Mouse (Mus musculus) G1E (cell line): Measurements from ENCODE around the gene Olfr1214. TPM values are rescaled to one million over a fixed set of nuclear protein-coding genes. Genes with fewer than 3 reads are reported as not detected.

Experiments
- ATAC-seq: 2 replicates; pipeline ENCODE4 v1.8.0; 2016; ENCODE audit warnings: mild to moderate bottlenecking; ENCODE audit not compliant: insufficient number of reproducible peaks, poor library complexity, low FRiP score, severe bottlenecking; ENCODE audit errors: extremely low read depth
- DNase-seq: peaks from one replicate; pipeline ENCODE4 v3.0.0; 2012; ENCODE audit warnings: low spot score
- H3K27me3 ChIP-seq: 2 replicates; pipeline ENCODE4 v1.6.1; 2012; ENCODE audit warnings: mild to moderate bottlenecking, low read length, inconsistent platforms; ENCODE audit not compliant: insufficient read depth
- H3K36me3 ChIP-seq: replicated peaks from 2 replicates; pipeline ENCODE3; 2012; ENCODE audit warnings: mild to moderate bottlenecking, inconsistent platforms
- H3K4me1 ChIP-seq: 2 replicates; pipeline ENCODE4 v1.6.1; 2012; ENCODE audit warnings: low read depth, low read length, inconsistent platforms, mixed read lengths; ENCODE audit not compliant: insufficient read depth
- H3K4me3 ChIP-seq: 2 replicates; pipeline ENCODE4 v1.5.1; 2012; ENCODE audit warnings: low read depth, mild to moderate bottlenecking, inconsistent platforms, low read length, moderate library complexity, mixed read lengths
- H3K9me3 ChIP-seq: replicated peaks from 2 replicates; pipeline ENCODE4 v1.6.1; 2012; ENCODE audit warnings: inconsistent platforms
- CTCF ChIP-seq: IDR thresholded peaks from 2 replicates; pipeline ENCODE4 v1.5.1; 2012; ENCODE audit warnings: low read depth, low read length, inconsistent platforms, mixed read lengths
- GATA1 ChIP-seq: IDR thresholded peaks from 2 replicates; pipeline ENCODE4 v1.6.1; 2012; ENCODE audit warnings: borderline replicate concordance, low read length, inconsistent platforms, mixed read lengths
- GATA2 ChIP-seq: IDR thresholded peaks from 2 replicates; pipeline ENCODE4 v1.6.1; 2012; ENCODE audit warnings: low read depth, low read length, inconsistent platforms, borderline replicate concordance
- POLR2AphosphoS5 ChIP-seq: IDR thresholded peaks from 2 replicates; pipeline ENCODE4 v1.6.1; 2012; ENCODE audit warnings: low read depth, low read length, inconsistent platforms; ENCODE audit not compliant: insufficient replicate concordance
- TAL1 ChIP-seq: conservative IDR thresholded peaks from 2 replicates; pipeline ENCODE4 v1.6.1; 2012; ENCODE audit warnings: low read depth, low read length, inconsistent platforms, mixed read lengths
- polyA plus RNA-seq: library from polyadenylated mRNA; stranded (reverse); fragments of >175 nt; gene quantifications from 2 replicates; pipeline ENCODE4 v1.2.3, GENCODE M21; 2012
- total RNA-seq, 2 experiments: library from RNA; stranded (forward) in 1 of 2; stranded (reverse) in 1 of 2; fragments of 200-1000 nt in 1 of 2; fragments of >200 nt in 1 of 2; fragmentation: Nextera tagmentation in 1 of 2; gene quantifications; 2 replicates each; pipeline ENCODE4 v1.2.3; 2014 to 2017

The Olfr1214 gene
- total and polyA plus RNA-seq, 3 experiments = 0.16 TPM; not detected in 2

GRCm38 (mm10) chr2:88953669-88954068, 38.8 kb downstream of the Olfr1214 start, which contains the start of gene Olfr1212:
Olfr1212 (plus strand) TSS chr2:88953969.
- ATAC-seq = no peak

GRCm38 (mm10) chr2:88938011-88938410, 54.4 kb downstream of the Olfr1214 start, which contains the start of gene Olfr1211:
Olfr1211 (minus strand) TSS chr2:88938111.
- H3K36me3 ChIP-seq = no peaks in the 10 kb centered on the region
- DNase-seq (no peak), ATAC-seq (no peak)
- no peak within 1 kb of the TSS for H3K4me3 ChIP-seq
- H3K27me3 ChIP-seq = no peaks in the 10 kb centered on the region
- H3K9me3 ChIP-seq = no peaks in the 10 kb centered on the region; the same call in 1 of the 2 replicates
- TF ChIP-seq TAL1 (no peak), CTCF (no peak), POLR2AphosphoS5 (no peak), GATA1 (no peak), GATA2 (no peak)
- no peaks in the 10 kb centered on the region for H3K4me1 ChIP-seq

More at GRCm38 (mm10) chr2:88953669-88954068, 38.8 kb downstream of the Olfr1214 start, which contains the start of gene Olfr1212:
- TF ChIP-seq GATA1 (no peak), CTCF (no peak), TAL1 (no peak), GATA2 (no peak), POLR2AphosphoS5 (no peak)
- Histone ChIP-seq H3K9me3 (no peaks in the 10 kb centered on the region), H3K36me3 (no peaks in the 10 kb centered on the region), H3K27me3 (no peaks in the 10 kb centered on the region), H3K4me1 (no peaks in the 10 kb centered on the region), H3K4me3 (no peak within 1 kb of the TSS)
- no peak for DNase-seq

Other genes starting within 250 kb of the Olfr1214 start
Only the 20 nearest of the 25 such genes appear.
- gene Olfr1202, start 178.2 kb downstream of the Olfr1214 start, total RNA-seq (2014; fragmentation: Nextera tagmentation) = not detected in 2 replicates
- gene Olfr1202, start 178.2 kb downstream of the Olfr1214 start, total RNA-seq (2017) = 0.06 and 0.11 TPM in 2 replicates
- not detected in 2 replicates for gene Olfr1202, start 178.2 kb downstream of the Olfr1214 start, polyA plus RNA-seq
- not detected in 2 replicates for gene Olfr1205, start 162.9 kb downstream of the Olfr1214 start, total RNA-seq (2014; fragmentation: Nextera tagmentation)
- 0.05 TPM in 1 of 2 replicates, not detected in the other for gene Olfr1205, start 162.9 kb downstream of the Olfr1214 start, total RNA-seq (2017)
- not detected in 2 replicates for gene Olfr1205, start 162.9 kb downstream of the Olfr1214 start, polyA plus RNA-seq
- gene Olfr1204, start 143.4 kb downstream of the Olfr1214 start, total RNA-seq (2014; fragmentation: Nextera tagmentation) = not detected in 2 replicates
- 0.06 and 0.11 TPM in 2 replicates for gene Olfr1204, start 143.4 kb downstream of the Olfr1214 start, total RNA-seq (2017)
- not detected in 2 replicates for gene Olfr1204, start 143.4 kb downstream of the Olfr1214 start, polyA plus RNA-seq
- not detected in 2 replicates for gene Olfr1206, start 129.4 kb downstream of the Olfr1214 start, total RNA-seq (2014; fragmentation: Nextera tagmentation)
- 0.16 TPM in 1 of 2 replicates, not detected in the other for gene Olfr1206, start 129.4 kb downstream of the Olfr1214 start, total RNA-seq (2017)
- not detected in 2 replicates for gene Olfr1206, start 129.4 kb downstream of the Olfr1214 start, polyA plus RNA-seq
- not detected in 2 replicates for gene Olfr1208, start 90.3 kb downstream of the Olfr1214 start, total RNA-seq (2014; fragmentation: Nextera tagmentation)
- 0.11 and 0.17 TPM in 2 replicates for gene Olfr1208, start 90.3 kb downstream of the Olfr1214 start, total RNA-seq (2017)
- gene Olfr1208, start 90.3 kb downstream of the Olfr1214 start, polyA plus RNA-seq = not detected in 2 replicates
- gene Olfr1209, start 77.5 kb downstream of the Olfr1214 start, total RNA-seq (2014; fragmentation: Nextera tagmentation) = not detected in 2 replicates
- gene Olfr1209, start 77.5 kb downstream of the Olfr1214 start, total RNA-seq (2017) = 0.05 TPM in 1 of 2 replicates, not detected in the other
- gene Olfr1209, start 77.5 kb downstream of the Olfr1214 start, polyA plus RNA-seq = 0.07 TPM in 1 of 2 replicates, not detected in the other
- not detected in 2 replicates for gene Olfr1211, start 54.5 kb downstream of the Olfr1214 start, total RNA-seq (2014; fragmentation: Nextera tagmentation)
- 0.05 TPM in 1 of 2 replicates, not detected in the other for gene Olfr1211, start 54.5 kb downstream of the Olfr1214 start, total RNA-seq (2017)
- not detected in 2 replicates for gene Olfr1211, start 54.5 kb downstream of the Olfr1214 start, polyA plus RNA-seq
- not detected in 2 replicates for gene Olfr1212, start 38.7 kb downstream of the Olfr1214 start, total RNA-seq (2014; fragmentation: Nextera tagmentation)
- 0.06 and 0.55 TPM in 2 replicates for gene Olfr1212, start 38.7 kb downstream of the Olfr1214 start, total RNA-seq (2017)
- gene Olfr1212, start 38.7 kb downstream of the Olfr1214 start, polyA plus RNA-seq = not detected in 2 replicates
- not detected in 2 replicates for gene Gm13762, start 12.4 kb downstream of the Olfr1214 start, total RNA-seq (2014; fragmentation: Nextera tagmentation)
- 0.17 TPM in 1 of 2 replicates, not detected in the other for gene Gm13762, start 12.4 kb downstream of the Olfr1214 start, total RNA-seq (2017)
- gene Gm13762, start 12.4 kb downstream of the Olfr1214 start, polyA plus RNA-seq = not detected in 2 replicates
- not detected in 2 replicates for gene Olfr1215, start 14.3 kb upstream of the Olfr1214 start, total RNA-seq (2014; fragmentation: Nextera tagmentation)
- gene Olfr1215, start 14.3 kb upstream of the Olfr1214 start, total RNA-seq (2017) = not detected in 2 replicates
- gene Olfr1215, start 14.3 kb upstream of the Olfr1214 start, polyA plus RNA-seq = not detected in 2 replicates
- gene Olfr1216, start 25.7 kb upstream of the Olfr1214 start, total RNA-seq (2014; fragmentation: Nextera tagmentation) = not detected in 2 replicates
- gene Olfr1216, start 25.7 kb upstream of the Olfr1214 start, total RNA-seq (2017) = 0.06 TPM in 1 of 2 replicates, not detected in the other
- gene Olfr1216, start 25.7 kb upstream of the Olfr1214 start, polyA plus RNA-seq = not detected in 2 replicates
- not detected in 2 replicates for gene Olfr1217, start 39.4 kb upstream of the Olfr1214 start, total RNA-seq (2014; fragmentation: Nextera tagmentation)
- 0.12 and 0.16 TPM in 2 replicates for gene Olfr1217, start 39.4 kb upstream of the Olfr1214 start, total RNA-seq (2017)
- not detected in 2 replicates for gene Olfr1217, start 39.4 kb upstream of the Olfr1214 start, polyA plus RNA-seq
- not detected in 2 replicates for gene Olfr1218, start 68.5 kb upstream of the Olfr1214 start, total RNA-seq (2014; fragmentation: Nextera tagmentation)
- 0.23 and 0.27 TPM in 2 replicates for gene Olfr1218, start 68.5 kb upstream of the Olfr1214 start, total RNA-seq (2017)
- gene Olfr1218, start 68.5 kb upstream of the Olfr1214 start, polyA plus RNA-seq = not detected in 2 replicates
- gene Olfr1219, start 90.9 kb upstream of the Olfr1214 start, total RNA-seq (2014; fragmentation: Nextera tagmentation) = not detected in 2 replicates
- 0.22 TPM in 1 of 2 replicates, not detected in the other for gene Olfr1219, start 90.9 kb upstream of the Olfr1214 start, total RNA-seq (2017)
- not detected in 2 replicates for gene Olfr1219, start 90.9 kb upstream of the Olfr1214 start, polyA plus RNA-seq
- 0.15 TPM in 1 of 2 replicates, not detected in the other for gene Olfr1220, start 114.2 kb upstream of the Olfr1214 start, total RNA-seq (2014; fragmentation: Nextera tagmentation)
- 0.05 and 0.12 TPM in 2 replicates for gene Olfr1220, start 114.2 kb upstream of the Olfr1214 start, total RNA-seq (2017)
- gene Olfr1220, start 114.2 kb upstream of the Olfr1214 start, polyA plus RNA-seq = not detected in 2 replicates
- gene Olfr1221, start 124.6 kb upstream of the Olfr1214 start, total RNA-seq (2014; fragmentation: Nextera tagmentation) = not detected in 2 replicates
- gene Olfr1221, start 124.6 kb upstream of the Olfr1214 start, total RNA-seq (2017) = 0.06 and 0.11 TPM in 2 replicates
- gene Olfr1221, start 124.6 kb upstream of the Olfr1214 start, polyA plus RNA-seq = not detected in 2 replicates
- not detected in 2 replicates for gene Olfr1222, start 140.4 kb upstream of the Olfr1214 start, total RNA-seq (2014; fragmentation: Nextera tagmentation)
- 0.16 and 0.29 TPM in 2 replicates for gene Olfr1222, start 140.4 kb upstream of the Olfr1214 start, total RNA-seq (2017)
- not detected in 2 replicates for gene Olfr1222, start 140.4 kb upstream of the Olfr1214 start, polyA plus RNA-seq
- gene Olfr1223, start 158.9 kb upstream of the Olfr1214 start, total RNA-seq (2014; fragmentation: Nextera tagmentation) = not detected in 2 replicates
- gene Olfr1223, start 158.9 kb upstream of the Olfr1214 start, total RNA-seq (2017) = 0.06 TPM in 1 of 2 replicates, not detected in the other
- not detected in 2 replicates for gene Olfr1223, start 158.9 kb upstream of the Olfr1214 start, polyA plus RNA-seq
- gene Olfr1224-ps1, start 171.4 kb upstream of the Olfr1214 start, total RNA-seq (2014; fragmentation: Nextera tagmentation) = not detected in 2 replicates
- gene Olfr1224-ps1, start 171.4 kb upstream of the Olfr1214 start, total RNA-seq (2017) = not detected in 2 replicates
- not detected in 2 replicates for gene Olfr1224-ps1, start 171.4 kb upstream of the Olfr1214 start, polyA plus RNA-seq
- not detected in 2 replicates for gene Olfr1225, start 182.0 kb upstream of the Olfr1214 start, total RNA-seq (2014; fragmentation: Nextera tagmentation)
- gene Olfr1225, start 182.0 kb upstream of the Olfr1214 start, total RNA-seq (2017) = 0.16 and 0.41 TPM in 2 replicates
- gene Olfr1225, start 182.0 kb upstream of the Olfr1214 start, polyA plus RNA-seq = not detected in 2 replicates